In genomic region chr17:81550864-81551263, GRCm38 (mm10) we compare ENCODE assay signal across 20 mouse cellular contexts.
"Had no signal": no experiment of that assay in that cellular context is flagged by ENCODE, and none has a peak within 500 bp of the region (broad histone marks: within the 10 kb centered on the region; RNA-seq: fewer than 3 reads in every experiment).

No protein-coding gene starts in this region.

- H3K4me2 ChIP-seq: lung, embryonic 15.5 days; midbrain, embryonic 12.5 days; neural tube, embryonic 13.5 days; neural tube, embryonic 15.5 days had no signal

- H3K27ac ChIP-seq: lung, embryonic 15.5 days; midbrain, embryonic 10.5 days; midbrain, embryonic 12.5 days; neural tube, embryonic 13.5 days; neural tube, embryonic 15.5 days had no signal

- H3K4me3 ChIP-seq: lung, embryonic 15.5 days; midbrain, embryonic 10.5 days; midbrain, embryonic 12.5 days; myocyte; neural tube, embryonic 13.5 days; neural tube, embryonic 15.5 days had no signal

- H3K27me3 ChIP-seq: lung, embryonic 15.5 days; midbrain, embryonic 12.5 days; neural tube, embryonic 13.5 days; neural tube, embryonic 15.5 days had no signal

- H3K9ac ChIP-seq: lung, embryonic 15.5 days; midbrain, embryonic 12.5 days; neural tube, embryonic 13.5 days; neural tube, embryonic 15.5 days had no signal

- H3K9me3 ChIP-seq: lung, embryonic 15.5 days; midbrain, embryonic 10.5 days; midbrain, embryonic 12.5 days; neural tube, embryonic 13.5 days; neural tube, embryonic 15.5 days had no signal

- DNase-seq: lung, adult 2 months; lung, postnatal 14 days; lung, postnatal 36 days; midbrain, embryonic 14.5 days; retina, postnatal 1 day; right cerebral cortex, adult 18-20 months; right cerebral cortex, postnatal 25 days; right cerebral cortex, postnatal 4 days; spleen, adult 18-20 months; thymus, adult 18-20 months; thymus, postnatal 14 days; thymus, postnatal 36 days had no signal

- H3K36me3 ChIP-seq: lung, embryonic 15.5 days; midbrain, embryonic 10.5 days; midbrain, embryonic 12.5 days; neural tube, embryonic 13.5 days; neural tube, embryonic 15.5 days had no signal

- ATAC-seq: lung, postnatal 0 days; midbrain, embryonic 16.5 days had no signal

- H3K4me1 ChIP-seq: midbrain, embryonic 10.5 days; midbrain, embryonic 12.5 days had no signal
